Mouse (Mus musculus) limb, embryonic 14.5 days (tissue): ENCODE data around the gene Zfp653. TPM values are rescaled to one million over a fixed set of nuclear protein-coding genes. Genes with fewer than 3 reads are reported as not detected.

Experiments used
- ATAC-seq: fragments of 200-750 bp; cut with Nextera tagmentation; 2 replicates; pipeline ENCODE4 v1.8.0; 2017; ENCODE audit warnings: low read depth, moderate number of reproducible peaks, moderate TSS enrichment; ENCODE audit not compliant: low FRiP score
- DNase-seq: peaks from one replicate; pipeline ENCODE4 v3.0.0-alpha.2; 2015; ENCODE audit warnings: low spot score
- H3K27ac ChIP-seq: fragments of 300-500 bp; sonication (generic); replicated peaks from 2 replicates; pipeline ENCODE4 v1.5.1; 2014; ENCODE audit warnings: low read depth, mild to moderate bottlenecking, low read length, moderate library complexity, mixed read lengths
- H3K27me3 ChIP-seq: fragments of 300-500 bp; sonication (generic); 2 replicates; pipeline ENCODE4 v1.6.1; 2014; ENCODE audit warnings: low read length, mixed read lengths; ENCODE audit not compliant: control insufficient read depth, insufficient read depth
- H3K36me3 ChIP-seq: fragments of 300-500 bp; sonication (generic); 2 replicates; pipeline ENCODE4 v1.6.1; 2014; ENCODE audit warnings: mild to moderate bottlenecking, low read length, moderate library complexity, mixed read lengths; ENCODE audit not compliant: control insufficient read depth, insufficient read depth
- H3K4me1 ChIP-seq: fragments of 300-500 bp; sonication (generic); 2 replicates; pipeline ENCODE4 v1.6.1; 2014; ENCODE audit warnings: antibody characterized with exemption, low read length, mixed read lengths; ENCODE audit not compliant: control insufficient read depth, insufficient read depth
- H3K4me2 ChIP-seq: fragments of 300-500 bp; sonication (generic); replicated peaks from 2 replicates; pipeline ENCODE4 v1.6.1; 2014; ENCODE audit warnings: low read depth, mild to moderate bottlenecking, low read length, moderate library complexity; ENCODE audit not compliant: severe bottlenecking
- H3K4me3 ChIP-seq: fragments of 300-500 bp; sonication (generic); replicated peaks from 2 replicates; pipeline ENCODE4 v1.5.1; 2014; ENCODE audit warnings: low read length
- H3K9ac ChIP-seq: fragments of 300-500 bp; sonication (generic); 2 replicates; pipeline ENCODE4 v1.6.1; 2014; ENCODE audit warnings: mild to moderate bottlenecking, low read depth, low read length, moderate library complexity; ENCODE audit not compliant: severe bottlenecking
- H3K9me3 ChIP-seq: fragments of 300-500 bp; sonication (generic); 2 replicates; pipeline ENCODE4 v1.6.1; 2016; ENCODE audit warnings: low read length; ENCODE audit not compliant: control insufficient read depth
- POLR2A ChIP-seq: fragments of 200-500 bp; IDR thresholded peaks from 2 replicates; pipeline ENCODE4 v1.8.0; 2012; ENCODE audit warnings: inconsistent platforms, mild to moderate bottlenecking, moderate library complexity, borderline replicate concordance; ENCODE audit not compliant: insufficient read depth, insufficient read length; ENCODE audit errors: extremely low read depth
- WGBS: fragments of 180-500 bp; shearing (Covaris S2); extraction: QIAGEN DNeasy Blood & Tissue Kit; methylation state at CpG from one replicate; pipeline ENCODE4 v1.1.7; 2014; 5-methylcytosine and 5-hydroxymethylcytosine counted together
- polyA plus RNA-seq, 2 experiments: library from polyadenylated mRNA; depleted of rRNA in 1 of 2; stranded (reverse) in 1 of 2; unstranded in 1 of 2; fragments of >200 nt; fragmentation: Nextera tagmentation in 1 of 2; extraction: Ambion mirVana in 1 of 2; gene quantifications; 2 replicates each; pipeline versions ENCODE4 v1.2.1 to v1.2.3; 2012 to 2014

Zfp653 gene
- polyA plus RNA-seq, 2 experiments, result 8.7 to 31.2 TPM

- no peak for ATAC-seq
- 61% methylated on average over 6 of the region's 6 CpGs for WGBS
Measured at GRCm38 (mm10) chr9:22035300-22036044, 35.7 kb downstream of the Zfp653 start.

GRCm38 (mm10) chr9:22030386-22030785 lies 40.8 kb downstream of the Zfp653 start:
- no peaks in the 10 kb centered on the region for H3K36me3 ChIP-seq
- WGBS, result 87% methylated on average over 9 of the region's 9 CpGs
- DNase-seq (no peak), ATAC-seq (no peak)
- H3K4me2 ChIP-seq, result no peak overlapping the region
- H3K4me3 ChIP-seq, result no peak overlapping the region
- H3K4me1 ChIP-seq, result no peaks in the 10 kb centered on the region
- H3K27ac ChIP-seq, result no peak overlapping the region
- no peak for TF ChIP-seq POLR2A
- no peaks in the 10 kb centered on the region for H3K9me3 ChIP-seq
- no peak overlapping the region for H3K9ac ChIP-seq
- no peaks in the 10 kb centered on the region for H3K27me3 ChIP-seq

More at GRCm38 (mm10) chr9:22035300-22036044, 35.7 kb downstream of the Zfp653 start:
- no peak for DNase-seq
- no peaks in the 10 kb centered on the region for H3K9me3 ChIP-seq
- no peaks in the 10 kb centered on the region for H3K27me3 ChIP-seq
- no peak overlapping the region for H3K4me2 ChIP-seq
- H3K9ac ChIP-seq, result no peak overlapping the region
- no peak for TF ChIP-seq POLR2A
- no peak overlapping the region for H3K27ac ChIP-seq
- no peak overlapping the region for H3K4me3 ChIP-seq
- H3K4me1 ChIP-seq, result no peaks in the 10 kb centered on the region
- no peaks in the 10 kb centered on the region for H3K36me3 ChIP-seq

DNA sequence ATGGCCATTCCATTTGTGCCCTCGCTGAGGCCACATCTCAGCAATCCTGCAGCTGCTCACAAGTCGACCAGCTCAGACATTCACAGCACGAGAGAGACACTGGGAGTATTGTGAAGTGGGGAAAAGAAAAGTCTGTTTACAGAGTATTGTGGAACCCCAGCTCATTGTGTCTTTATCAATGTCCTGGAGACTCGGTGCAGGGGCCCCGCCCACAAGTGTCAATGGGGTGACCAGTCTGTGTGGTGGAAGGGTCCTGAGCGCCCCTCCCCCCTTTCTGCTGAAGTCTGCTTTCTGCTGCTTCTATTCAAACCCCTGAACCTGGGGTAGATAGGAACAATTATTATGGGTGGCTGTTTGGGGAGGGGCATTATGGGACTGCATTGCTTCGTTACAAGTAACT lies 42.7 kb downstream of the Zfp653 start:
- Histone ChIP-seq H3K9ac (no peak overlapping the region), H3K36me3 (no peaks in the 10 kb centered on the region), H3K4me3 (no peak overlapping the region), H3K27ac (no peak overlapping the region), H3K4me2 (no peak overlapping the region), H3K9me3 (no peaks in the 10 kb centered on the region), H3K4me1 (no peaks in the 10 kb centered on the region), H3K27me3 (no peaks in the 10 kb centered on the region)
- WGBS, result 71% methylated on average over 7 of the region's 7 CpGs
- ATAC-seq (no peak), DNase-seq (no peak)
- no peak for TF ChIP-seq POLR2A

DNA sequence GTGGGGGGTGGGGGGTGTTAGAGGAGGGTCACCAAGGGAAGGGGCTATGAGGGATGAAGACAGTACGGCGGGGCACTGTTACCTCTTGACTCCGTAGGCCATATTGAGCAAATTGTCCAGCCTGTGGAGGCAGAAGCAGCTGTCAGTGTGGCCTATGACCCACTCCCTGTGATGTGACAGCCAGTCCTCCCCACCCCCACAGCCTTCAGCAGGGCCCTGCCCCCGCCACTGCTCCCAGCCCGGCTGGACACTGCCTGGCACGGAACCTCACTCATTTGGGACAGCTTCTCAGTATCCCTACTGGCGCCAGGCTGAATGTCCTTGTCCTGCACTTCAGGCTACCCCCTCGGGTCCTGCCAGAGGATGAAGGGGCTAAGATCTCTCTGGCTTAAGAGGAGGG lies 46.6 kb downstream of the Zfp653 start:
- Histone ChIP-seq H3K27ac (no peak overlapping the region), H3K36me3 (no peaks in the 10 kb centered on the region), H3K4me3 (no peak overlapping the region), H3K27me3 (no peaks in the 10 kb centered on the region), H3K4me2 (no peak overlapping the region), H3K9me3 (no peaks in the 10 kb centered on the region), H3K9ac (no peak overlapping the region), H3K4me1 (no peaks in the 10 kb centered on the region)
- WGBS, result 50% methylated on average over 8 of the region's 8 CpGs
- TF ChIP-seq POLR2A, result no peak
- ATAC-seq (no peak), DNase-seq (no peak)

GRCm38 (mm10) chr9:22017208-22017825 lies 53.9 kb downstream of the Zfp653 start:
- no peaks in the 10 kb centered on the region for H3K9me3 ChIP-seq
- H3K4me1 ChIP-seq, result no peaks in the 10 kb centered on the region
- H3K4me3 ChIP-seq, result no peak overlapping the region
- no peak for DNase-seq
- no peak for TF ChIP-seq POLR2A
- H3K4me2 ChIP-seq, result no peak overlapping the region
- 70% methylated on average over 7 of the region's 7 CpGs for WGBS
- no peak overlapping the region for H3K9ac ChIP-seq
- no peak overlapping the region for H3K27ac ChIP-seq
- no peaks in the 10 kb centered on the region for H3K27me3 ChIP-seq
- ATAC-seq, result no peak
- peaks cover 23% of the 10 kb centered on the region for H3K36me3 ChIP-seq

DNA sequence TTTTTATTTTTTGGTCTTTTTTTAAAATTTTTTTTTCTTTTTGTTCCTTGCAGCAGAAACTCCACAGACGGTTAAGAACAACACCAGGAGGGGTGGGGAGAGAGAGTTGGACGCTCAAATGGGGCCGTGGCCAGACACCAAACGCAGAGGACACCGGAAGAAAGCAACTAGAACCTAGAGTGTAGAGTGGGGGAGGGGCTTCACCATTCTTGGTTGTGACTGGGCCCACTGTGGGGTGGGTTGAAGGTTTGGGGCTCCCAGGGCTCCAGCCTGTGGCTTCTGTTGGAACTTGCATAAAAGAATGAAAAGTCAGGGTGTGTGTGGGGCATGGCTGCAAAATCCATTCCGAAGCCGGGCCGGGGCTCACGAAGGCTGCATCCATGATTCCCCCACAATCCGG lies 54.9 kb downstream of the Zfp653 start:
- WGBS, result 72% methylated on average over 10 of the region's 10 CpGs
- Histone ChIP-seq H3K36me3 (peaks cover 34% of the 10 kb centered on the region), H3K4me2 (no peak overlapping the region), H3K4me1 (no peaks in the 10 kb centered on the region), H3K27ac (no peak overlapping the region), H3K9me3 (no peaks in the 10 kb centered on the region), H3K9ac (no peak overlapping the region), H3K4me3 (no peak overlapping the region), H3K27me3 (no peaks in the 10 kb centered on the region)
- ATAC-seq (no peak), DNase-seq (no peak)
- no peak for TF ChIP-seq POLR2A
